Mouse (Mus musculus) erythroblast, embryonic 14.5 days (primary cell): ENCODE measurements around the gene Apoc2.

Experiments used
- GATA1 ChIP-seq: IDR thresholded peaks from 2 replicates; pipeline ENCODE4 v1.6.1; 2012; ENCODE audit warnings: low read length, inconsistent platforms, mixed read lengths
- TAL1 ChIP-seq: IDR thresholded peaks from 3 replicates; pipeline ENCODE4 v1.6.1; 2012; ENCODE audit warnings: low read length, inconsistent platforms, mixed read lengths

DNA sequence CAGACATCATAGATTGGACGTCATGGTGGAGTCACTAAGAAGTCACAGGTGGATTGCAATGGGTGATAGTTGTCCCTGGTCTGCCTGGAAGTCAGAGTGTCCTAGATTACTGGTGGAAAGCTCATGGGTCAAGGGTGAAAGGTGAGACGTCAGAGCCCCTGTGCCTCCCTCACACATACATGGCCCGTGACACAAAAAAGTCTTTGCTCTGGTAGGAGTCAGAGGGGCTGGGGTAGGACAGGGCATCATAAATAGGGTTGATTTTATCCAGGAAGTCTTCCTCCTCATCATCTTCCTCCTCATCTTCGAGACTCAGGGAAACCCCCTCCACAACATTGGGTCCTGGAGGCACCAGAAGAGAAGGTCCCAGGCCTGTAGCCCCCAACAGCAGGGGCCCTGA, 39.6 kb upstream of the Apoc2 start:
- TF ChIP-seq GATA1, result no peak
- TF ChIP-seq TAL1, result no peak
